Mouse (Mus musculus) lung, embryonic 15.5 days (tissue): ENCODE measurements around the gene Plekha6. TPM values are rescaled to one million over a fixed set of nuclear protein-coding genes. Genes with fewer than 3 reads are reported as not detected.

Experiments used
- ATAC-seq: fragments of 200-750 bp; cut with Nextera tagmentation; 2 replicates; pipeline ENCODE4 v1.8.0; 2017; ENCODE audit warnings: moderate number of reproducible peaks, borderline replicate concordance; ENCODE audit not compliant: low FRiP score, low TSS enrichment; ENCODE audit errors: extremely low read depth
- H3K27ac ChIP-seq: fragments of 300-500 bp; sonication (generic); 2 replicates; pipeline ENCODE4 v1.5.1; 2015; ENCODE audit warnings: moderate library complexity, mild to moderate bottlenecking, inconsistent platforms
- H3K27me3 ChIP-seq: fragments of 300-500 bp; sonication (generic); 2 replicates; pipeline ENCODE4 v1.6.1; 2015; ENCODE audit warnings: inconsistent platforms
- H3K36me3 ChIP-seq: fragments of 300-500 bp; sonication (generic); 2 replicates; pipeline ENCODE4 v1.6.1; 2015; ENCODE audit warnings: inconsistent platforms
- H3K4me1 ChIP-seq: fragments of 300-500 bp; sonication (generic); 2 replicates; pipeline ENCODE4 v1.6.1; 2015; ENCODE audit warnings: inconsistent platforms
- H3K4me2 ChIP-seq: fragments of 300-500 bp; sonication (generic); 2 replicates; pipeline ENCODE4 v1.6.1; 2015; ENCODE audit warnings: inconsistent platforms, mild to moderate bottlenecking, moderate library complexity
- H3K4me3 ChIP-seq: fragments of 300-500 bp; sonication (generic); 2 replicates; pipeline ENCODE4 v1.5.1; 2015; ENCODE audit warnings: mild to moderate bottlenecking, inconsistent platforms
- H3K9ac ChIP-seq: fragments of 300-500 bp; sonication (generic); 2 replicates; pipeline ENCODE4 v1.6.1; 2015; ENCODE audit warnings: inconsistent platforms
- H3K9me3 ChIP-seq: fragments of 300-500 bp; sonication (generic); 2 replicates; pipeline ENCODE4 v1.6.1; 2016; ENCODE audit warnings: inconsistent platforms
- WGBS: fragments of 180-500 bp; shearing (Covaris S2); methylation state at CpG from one replicate; pipeline ENCODE4 v1.1.7; 2015; 5-methylcytosine and 5-hydroxymethylcytosine counted together
- polyA plus RNA-seq: library from polyadenylated mRNA; unstranded; fragments of >200 nt; fragmentation: Nextera tagmentation; extraction: Ambion mirVana; gene quantifications from 2 replicates; pipeline ENCODE4 v1.2.1, GENCODE M21; 2015

Gene Plekha6
- polyA plus RNA-seq, 1 experiment from 2014 or later = 7.6 TPM

DNA sequence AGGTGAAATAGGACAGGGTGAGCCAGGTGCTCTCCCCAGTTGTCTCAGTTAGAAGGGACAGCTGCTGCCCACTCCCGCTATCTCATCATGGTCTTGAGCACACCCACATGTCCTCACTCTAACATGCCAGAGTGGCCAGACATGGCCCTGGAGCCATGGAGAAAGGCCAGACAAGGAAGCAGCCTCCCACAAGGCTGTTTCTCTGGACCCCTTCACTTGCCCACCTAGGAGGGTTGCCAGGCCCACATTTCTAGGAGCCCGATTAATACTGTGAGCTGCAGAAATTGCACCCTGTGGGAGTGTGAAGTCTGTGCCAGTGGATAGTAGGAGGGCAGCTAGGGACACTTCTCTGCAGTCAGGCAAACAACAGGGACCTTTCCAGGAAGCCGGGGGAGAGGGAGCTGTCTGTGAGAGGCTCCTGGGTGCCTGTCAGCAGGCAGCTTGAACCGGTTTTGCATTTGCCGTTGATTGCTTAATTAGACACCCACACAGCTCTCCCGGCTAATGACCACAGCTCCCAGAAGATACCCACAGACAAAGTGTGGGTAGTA is 58.5 kb downstream of the Plekha6 start:
- Histone ChIP-seq H3K27me3 (no peaks in the 10 kb centered on the region), H3K4me3 (no peak overlapping the region), H3K4me1 (peaks cover 22% of the 10 kb centered on the region), H3K4me2 (no peak overlapping the region), H3K36me3 (no peaks in the 10 kb centered on the region), H3K9ac (no peak overlapping the region), H3K9me3 (no peaks in the 10 kb centered on the region), H3K27ac (no peak overlapping the region)
- WGBS = 39% methylated on average over 6 of the region's 6 CpGs
- no peak for ATAC-seq

DNA sequence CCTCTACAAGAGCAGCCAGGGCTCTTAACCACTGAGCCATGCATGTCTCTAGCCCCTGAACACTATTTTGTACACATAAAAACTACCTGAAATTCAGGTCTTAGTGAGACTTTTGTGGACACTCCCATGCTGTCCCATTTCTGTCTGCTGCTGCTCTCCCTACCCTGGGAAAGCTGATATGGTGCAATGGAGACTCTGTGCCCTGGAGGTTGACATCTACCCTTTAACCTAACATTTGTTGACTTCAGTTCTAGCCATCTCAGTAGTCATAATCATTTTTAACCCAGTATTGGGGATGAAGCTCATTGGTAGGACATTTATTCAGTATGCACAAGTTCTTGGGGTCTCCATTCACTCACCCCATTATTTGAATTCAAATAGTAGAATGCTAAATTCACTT is 60.7 kb downstream of the Plekha6 start:
- no peaks in the 10 kb centered on the region for H3K27me3 ChIP-seq
- no peak overlapping the region for H3K4me3 ChIP-seq
- H3K4me2 ChIP-seq = no peak overlapping the region
- no peaks in the 10 kb centered on the region for H3K9me3 ChIP-seq
- H3K4me1 ChIP-seq = peaks cover 23% of the 10 kb centered on the region
- H3K36me3 ChIP-seq = no peaks in the 10 kb centered on the region
- ATAC-seq = no peak
- H3K27ac ChIP-seq = no peak overlapping the region
- no peak overlapping the region for H3K9ac ChIP-seq

GRCm38 (mm10) chr1:133225137-133225536 is 61.1 kb downstream of the Plekha6 start:
- 47% methylated on average over 3 of the region's 3 CpGs for WGBS
- no peaks in the 10 kb centered on the region for H3K36me3 ChIP-seq
- peaks cover 23% of the 10 kb centered on the region for H3K4me1 ChIP-seq
- no peak for ATAC-seq
- H3K9ac ChIP-seq = no peak overlapping the region
- no peak overlapping the region for H3K4me2 ChIP-seq
- no peak overlapping the region for H3K27ac ChIP-seq
- no peak overlapping the region for H3K4me3 ChIP-seq
- H3K27me3 ChIP-seq = no peaks in the 10 kb centered on the region
- H3K9me3 ChIP-seq = no peaks in the 10 kb centered on the region

GRCm38 (mm10) chr1:133225561-133225960 is 61.6 kb downstream of the Plekha6 start:
- peaks cover 23% of the 10 kb centered on the region for H3K4me1 ChIP-seq
- no peak for ATAC-seq
- H3K27ac ChIP-seq = no peak overlapping the region
- H3K4me2 ChIP-seq = no peak overlapping the region
- H3K4me3 ChIP-seq = no peak overlapping the region
- H3K9ac ChIP-seq = no peak overlapping the region
- no peaks in the 10 kb centered on the region for H3K9me3 ChIP-seq
- H3K36me3 ChIP-seq = no peaks in the 10 kb centered on the region
- 84% methylated on average over 2 of the region's 2 CpGs for WGBS
- H3K27me3 ChIP-seq = no peaks in the 10 kb centered on the region

DNA sequence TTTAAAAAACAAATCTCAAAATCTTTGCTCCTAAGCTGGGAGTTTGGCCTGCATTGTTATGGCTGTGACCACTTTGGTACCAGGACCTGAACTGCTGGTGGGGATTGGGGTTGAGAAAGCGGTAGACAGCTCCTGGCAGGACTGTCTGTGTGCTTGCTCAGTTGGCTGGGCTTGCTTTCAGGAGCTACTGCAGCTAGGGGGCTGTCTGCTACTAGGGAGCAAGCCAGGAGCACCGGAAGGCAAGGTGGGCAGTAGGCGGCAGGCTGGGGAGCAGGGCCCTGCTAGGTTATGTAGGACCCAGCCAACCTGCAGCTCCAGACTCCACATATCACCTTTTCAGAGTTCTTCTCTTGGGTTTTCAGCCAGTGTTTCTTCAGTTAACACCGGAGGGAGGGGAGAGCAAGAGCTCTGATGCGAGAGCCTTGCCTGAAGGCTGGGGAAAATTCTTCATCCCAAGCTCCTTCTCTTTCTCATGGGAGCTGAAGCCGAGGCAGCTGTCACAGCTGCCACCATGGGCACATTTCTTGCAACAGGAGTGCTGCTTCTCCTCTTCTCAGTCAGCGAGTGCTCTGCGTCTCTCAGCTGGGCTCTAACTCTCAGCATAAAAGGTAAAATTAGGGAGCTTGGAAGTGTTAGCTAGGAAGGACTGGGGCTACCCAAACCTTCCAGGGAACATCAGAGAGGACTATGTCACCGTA is 62.1 kb downstream of the Plekha6 start:
- Histone ChIP-seq H3K27me3 (no peaks in the 10 kb centered on the region), H3K9me3 (no peaks in the 10 kb centered on the region), H3K9ac (0 out of 2 replicates have a peak overlapping the region, but pooled peaks have one; percentile 1), H3K27ac (peak overlapping the region; percentile 45), H3K4me1 (peaks cover 23% of the 10 kb centered on the region), H3K4me2 (no peak overlapping the region), H3K4me3 (no peak overlapping the region), H3K36me3 (no peaks in the 10 kb centered on the region)
- WGBS = 39% methylated on average over 9 of the region's 9 CpGs
- ATAC-seq = no peak

DNA sequence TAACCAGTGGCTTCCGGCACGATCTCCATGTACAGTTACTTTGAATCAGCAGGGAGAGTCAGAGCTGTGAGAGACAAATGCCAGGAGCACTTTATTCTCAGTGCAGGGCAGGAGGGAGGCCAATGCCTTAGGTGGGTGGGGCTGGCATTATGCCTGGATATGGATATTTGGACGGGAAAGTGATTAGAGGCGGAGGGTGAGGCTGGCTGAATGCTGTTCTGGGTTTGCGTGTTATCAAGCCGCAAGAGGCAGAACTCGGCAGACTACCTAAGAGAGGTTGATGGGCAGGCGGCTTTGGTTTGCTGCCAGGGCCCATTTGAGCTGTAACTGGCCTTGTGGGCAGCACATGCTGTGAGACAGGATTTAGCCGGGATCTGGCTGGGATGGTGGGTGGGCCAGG is 62.9 kb downstream of the Plekha6 start:
- no peak overlapping the region for H3K4me3 ChIP-seq
- H3K4me2 ChIP-seq = peak overlapping the region; percentile 9; the same call in 1 of the 2 replicates
- 23% methylated on average over 9 of the region's 9 CpGs for WGBS
- H3K9ac ChIP-seq = no peak overlapping the region
- peaks cover 23% of the 10 kb centered on the region for H3K4me1 ChIP-seq
- H3K9me3 ChIP-seq = no peaks in the 10 kb centered on the region
- peak; percentile 79 for ATAC-seq
- peak overlapping the region; percentile 45 for H3K27ac ChIP-seq
- no peaks in the 10 kb centered on the region for H3K27me3 ChIP-seq
- H3K36me3 ChIP-seq = no peaks in the 10 kb centered on the region

- H3K9ac ChIP-seq = no peak overlapping the region
Measured at GRCm38 (mm10) chr1:133227378-133227777, 63.4 kb downstream of the Plekha6 start.

GRCm38 (mm10) chr1:133228809-133229487 is 64.9 kb downstream of the Plekha6 start:
- ATAC-seq = no peak
- Histone ChIP-seq H3K9ac (no peak overlapping the region), H3K4me3 (no peak overlapping the region), H3K4me2 (no peak overlapping the region), H3K4me1 (peaks cover 19% of the 10 kb centered on the region), H3K9me3 (no peaks in the 10 kb centered on the region), H3K27ac (no peak overlapping the region), H3K36me3 (no peaks in the 10 kb centered on the region), H3K27me3 (no peaks in the 10 kb centered on the region)
- WGBS = 59% methylated on average over 9 of the region's 9 CpGs

More at GRCm38 (mm10) chr1:133227378-133227777, 63.4 kb downstream of the Plekha6 start:
- ATAC-seq = no peak
- H3K36me3 ChIP-seq = no peaks in the 10 kb centered on the region
- no peaks in the 10 kb centered on the region for H3K9me3 ChIP-seq
- H3K4me3 ChIP-seq = no peak overlapping the region
- H3K4me2 ChIP-seq = peak overlapping the region; percentile 9; the same call in 1 of the 2 replicates
- peaks cover 23% of the 10 kb centered on the region for H3K4me1 ChIP-seq
- peak overlapping the region; percentile 45 for H3K27ac ChIP-seq
- WGBS = 76% methylated on average over 2 of the region's 2 CpGs
- H3K27me3 ChIP-seq = no peaks in the 10 kb centered on the region

DNA sequence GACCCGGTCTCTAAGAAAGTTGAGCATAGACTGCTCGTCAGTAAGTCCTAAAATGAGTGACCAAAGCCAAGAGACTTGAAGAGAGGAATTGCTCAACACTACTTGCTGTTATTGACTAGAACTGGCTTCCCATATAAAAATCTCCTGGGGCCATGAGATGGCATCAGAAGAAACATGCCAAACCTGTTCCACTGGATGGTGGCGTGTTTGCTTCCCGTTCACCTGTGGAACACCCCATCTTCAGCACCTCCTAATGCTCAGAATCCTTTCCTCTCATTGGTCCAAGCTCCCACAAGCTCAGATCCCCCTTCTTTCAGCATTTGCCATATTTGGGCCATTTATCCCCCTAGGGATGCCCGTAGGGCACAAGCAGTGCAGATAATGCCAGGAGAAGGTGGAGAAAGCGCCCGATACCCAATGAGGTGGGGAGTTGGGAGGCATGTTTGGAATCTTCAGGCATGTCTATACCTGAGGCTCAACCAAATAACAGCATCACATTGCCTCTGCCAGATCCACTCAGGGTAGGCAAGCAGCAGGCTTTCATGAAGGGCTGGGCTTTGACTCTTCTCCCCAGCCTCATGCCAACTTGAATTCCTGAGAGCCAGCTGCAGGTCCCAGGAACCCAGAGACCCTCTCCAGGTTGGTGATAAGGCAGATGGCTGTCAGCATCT is 67.6 kb downstream of the Plekha6 start:
- no peaks in the 10 kb centered on the region for H3K9me3 ChIP-seq

DNA sequence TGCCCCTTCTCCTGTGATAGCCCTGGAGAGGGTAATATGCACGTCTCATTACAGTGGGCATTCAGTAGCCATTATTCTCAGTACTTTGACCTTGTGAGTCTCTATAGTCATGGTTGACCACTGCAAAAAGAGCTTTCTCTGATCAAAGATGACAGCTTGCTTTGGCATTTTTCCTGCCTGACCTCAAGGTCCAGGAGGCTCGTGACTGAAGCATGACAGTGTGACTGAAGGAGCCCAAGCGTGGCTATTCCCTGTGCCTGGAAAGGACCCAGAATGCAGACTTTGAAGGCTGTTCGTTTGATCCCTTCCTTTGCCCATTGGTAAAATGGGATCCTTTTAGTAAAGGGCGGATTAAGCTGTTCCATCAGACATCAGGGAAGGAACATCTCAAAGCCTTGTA is 71.9 kb downstream of the Plekha6 start:
- 64% methylated on average over 5 of the region's 5 CpGs for WGBS
- no peaks in the 10 kb centered on the region; the same call in 1 of the 2 replicates for H3K27me3 ChIP-seq
- H3K4me1 ChIP-seq = peaks cover 48% of the 10 kb centered on the region

More for the DNA sequence above, 67.6 kb downstream of the Plekha6 start:
- no peak overlapping the region for H3K27ac ChIP-seq
- no peak overlapping the region for H3K9ac ChIP-seq
- H3K27me3 ChIP-seq = no peaks in the 10 kb centered on the region; the same call in 1 of the 2 replicates
- no peaks in the 10 kb centered on the region for H3K36me3 ChIP-seq
- WGBS = 80% methylated on average over 7 of the region's 7 CpGs
- no peak for ATAC-seq
- H3K4me3 ChIP-seq = no peak overlapping the region
- H3K4me2 ChIP-seq = no peak overlapping the region
- H3K4me1 ChIP-seq = peaks cover 23% of the 10 kb centered on the region

DNA sequence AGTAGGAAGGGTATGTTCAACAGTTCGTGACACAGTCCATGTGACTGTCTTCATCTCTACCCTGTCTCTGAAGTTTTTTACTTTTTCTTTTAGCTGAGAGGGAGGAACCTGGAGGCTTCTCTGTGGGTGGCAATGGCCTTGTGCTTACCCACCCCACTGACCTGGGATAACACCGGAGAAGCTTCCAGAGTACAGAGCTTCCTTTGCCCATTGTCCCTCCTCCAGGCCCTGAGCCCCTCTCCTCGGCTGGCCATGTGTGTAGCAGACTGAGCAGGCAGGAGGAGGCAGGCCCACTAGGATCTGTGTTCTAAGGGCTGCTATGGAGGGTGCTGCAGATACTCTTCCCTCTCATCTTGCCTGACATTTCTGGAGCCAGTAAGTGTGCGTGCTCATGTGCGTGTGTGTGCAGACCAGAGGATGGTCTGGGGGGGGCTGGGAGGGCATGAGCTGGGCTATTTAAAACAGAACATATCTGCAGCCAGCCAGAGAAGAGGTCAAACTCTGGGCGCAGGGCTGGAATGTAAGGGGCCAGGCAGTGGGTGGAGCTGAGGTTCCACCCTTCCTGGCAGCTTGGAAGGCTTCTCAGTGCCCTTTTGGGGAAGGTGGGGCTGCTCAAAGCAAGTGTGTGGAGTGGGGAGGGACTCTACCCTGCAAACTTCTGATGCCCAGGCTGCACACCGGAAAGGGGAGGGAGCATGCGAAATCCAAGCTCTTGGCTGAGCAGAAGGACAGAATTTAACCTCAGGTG is 72.9 kb downstream of the Plekha6 start:
- no peaks in the 10 kb centered on the region for H3K36me3 ChIP-seq
- ATAC-seq = peak; percentile 84
- H3K4me3 ChIP-seq = no peak overlapping the region
- H3K4me1 ChIP-seq = peaks cover 56% of the 10 kb centered on the region
- H3K27ac ChIP-seq = peak overlapping the region; percentile 83
- no peak overlapping the region for H3K9ac ChIP-seq
- no peaks in the 10 kb centered on the region for H3K9me3 ChIP-seq
- H3K27me3 ChIP-seq = no peaks in the 10 kb centered on the region; the same call in 1 of the 2 replicates
- H3K4me2 ChIP-seq = peak overlapping the region; percentile 18
- 20% methylated on average over 8 of the region's 8 CpGs for WGBS

More for the DNA sequence above, 71.9 kb downstream of the Plekha6 start:
- Histone ChIP-seq H3K27ac (peak overlapping the region; percentile 83; the same call in 1 of the 2 replicates), H3K36me3 (no peaks in the 10 kb centered on the region), H3K9ac (no peak overlapping the region), H3K4me2 (no peak overlapping the region), H3K9me3 (no peaks in the 10 kb centered on the region), H3K4me3 (no peak overlapping the region)
- no peak for ATAC-seq
